Mouse (Mus musculus): ENCODE results near the gene Lrrc10. TPM values are rescaled to one million over a fixed set of nuclear protein-coding genes. Genes with fewer than 3 reads are reported as not detected.

The Lrrc10 gene
- polyA plus RNA-seq, 1 experiment from 2014 or later = not detected

- H3K36me3 ChIP-seq = peaks cover 14% of the 10 kb centered on the region
- H3K4me3 ChIP-seq = no peak overlapping the region
- H3K4me1 ChIP-seq = peaks cover 29% of the 10 kb centered on the region
- H3K27ac ChIP-seq = peak overlapping the region; percentile 15; the same call in 1 of the 2 replicates
- no peak overlapping the region for H3K9ac ChIP-seq
- H3K4me2 ChIP-seq (replicated peaks) = no peak overlapping the region
- 56% methylated on average over 15 of the region's 15 CpGs for WGBS
- 0 out of 2 replicates have a peak, but pooled peaks have one; percentile 28 for ATAC-seq (ENCODE audit: low FRiP score, low read depth)
- no peaks in the 10 kb centered on the region for H3K27me3 ChIP-seq
- H3K9me3 ChIP-seq = no peaks in the 10 kb centered on the region
Measured at GRCm38 (mm10) chr10:117094504-117095329, 49.6 kb downstream of the Lrrc10 start.

GRCm38 (mm10) chr10:117096096-117096495 is 51.0 kb downstream of the Lrrc10 start:
- Histone ChIP-seq H3K9ac (no peak overlapping the region), H3K4me3 (no peak overlapping the region), H3K27me3 (no peaks in the 10 kb centered on the region), H3K36me3 (peaks cover 20% of the 10 kb centered on the region), H3K27ac (no peak overlapping the region), H3K4me2 (replicated peaks) (no peak overlapping the region), H3K4me1 (peaks cover 21% of the 10 kb centered on the region), H3K9me3 (no peaks in the 10 kb centered on the region)
- WGBS = 78% methylated on average over 6 of the region's 6 CpGs
- no peak for ATAC-seq (ENCODE audit: low FRiP score, low read depth)

Other genes with a start within 250 kb of the Lrrc10 start
- 0.09 and 0.20 TPM in 2 replicates for gene Myrfl, start 148.4 kb upstream of the Lrrc10 start, polyA plus RNA-seq (2015; fragmentation: Nextera tagmentation; extraction: Ambion mirVana)
- gene Rab3ip, start 94.6 kb upstream of the Lrrc10 start, polyA plus RNA-seq (2015; fragmentation: Nextera tagmentation; extraction: Ambion mirVana) = 38.6 and 40.4 TPM in 2 replicates
- not detected in 2 replicates for gene Gm10271, start 72.7 kb upstream of the Lrrc10 start, polyA plus RNA-seq (2015; fragmentation: Nextera tagmentation; extraction: Ambion mirVana)
- gene Best3, start 59.0 kb upstream of the Lrrc10 start, polyA plus RNA-seq (2015; fragmentation: Nextera tagmentation; extraction: Ambion mirVana) = 0.82 and 1.0 TPM in 2 replicates
- gene Cct2, start 18.5 kb downstream of the Lrrc10 start, polyA plus RNA-seq (2015; fragmentation: Nextera tagmentation; extraction: Ambion mirVana) = 264 and 268 TPM in 2 replicates
- 21.8 and 22.6 TPM in 2 replicates for gene Frs2, start 103.2 kb downstream of the Lrrc10 start, polyA plus RNA-seq (2015; fragmentation: Nextera tagmentation; extraction: Ambion mirVana)
- gene Yeats4, start 179.2 kb downstream of the Lrrc10 start, polyA plus RNA-seq (2015; fragmentation: Nextera tagmentation; extraction: Ambion mirVana) = 72.5 and 89.3 TPM in 2 replicates
- gene 9530003J23Rik, start 193.4 kb downstream of the Lrrc10 start, polyA plus RNA-seq (2015; fragmentation: Nextera tagmentation; extraction: Ambion mirVana) = not detected in 2 replicates
- 30.2 and 32.0 TPM in 2 replicates for gene Lyz2, start 237.0 kb downstream of the Lrrc10 start, polyA plus RNA-seq (2015; fragmentation: Nextera tagmentation; extraction: Ambion mirVana)
- 0.11 TPM in 1 of 2 replicates, not detected in the other for gene Lyz1, start 247.5 kb downstream of the Lrrc10 start, polyA plus RNA-seq (2015; fragmentation: Nextera tagmentation; extraction: Ambion mirVana)

Data from limb, embryonic 13.5 days (tissue).